Mouse (Mus musculus): Measurements from ENCODE around the gene Dnm3. TPM values are rescaled to one million over a fixed set of nuclear protein-coding genes. Genes with fewer than 3 reads are reported as not detected.

The Dnm3 gene
- polyA plus RNA-seq, 1 experiment from 2014 or later = 25.7 TPM

GRCm38 (mm10) chr1:162009086-162009485 lies 468.7 kb downstream of the Dnm3 start:
- no peak overlapping the region for H3K4me3 ChIP-seq
- 0 out of 2 replicates have a peak overlapping the region, but pooled peaks have one; percentile 6 for H3K4me2 ChIP-seq (replicated peaks)
- 59% methylated on average over 8 of the region's 8 CpGs for WGBS
- H3K9me3 ChIP-seq (replicated peaks) = no peaks in the 10 kb centered on the region
- no peaks in the 10 kb centered on the region for H3K27me3 ChIP-seq
- no peak overlapping the region for H3K9ac ChIP-seq
- H3K27ac ChIP-seq = peak overlapping the region; percentile 85
- ATAC-seq (ENCODE audit: low FRiP score) = no peak
- 0 out of 2 replicates have a peak, but pooled peaks cover 6% of the 10 kb centered on the region for H3K36me3 ChIP-seq
- peaks cover 21% of the 10 kb centered on the region for H3K4me1 ChIP-seq

- H3K27ac ChIP-seq = peak overlapping the region; percentile 85
Observed at GRCm38 (mm10) chr1:162008631-162009067, 469.2 kb downstream of the Dnm3 start.

GRCm38 (mm10) chr1:162008208-162008607 lies 469.6 kb downstream of the Dnm3 start:
- ATAC-seq (ENCODE audit: low FRiP score) = no peak
- no peaks in the 10 kb centered on the region for H3K27me3 ChIP-seq
- H3K36me3 ChIP-seq = 0 out of 2 replicates have a peak, but pooled peaks cover 6% of the 10 kb centered on the region
- H3K4me3 ChIP-seq = no peak overlapping the region
- WGBS = 45% methylated on average over 4 of the region's 4 CpGs
- H3K9me3 ChIP-seq (replicated peaks) = no peaks in the 10 kb centered on the region
- H3K4me1 ChIP-seq = peaks cover 26% of the 10 kb centered on the region
- H3K4me2 ChIP-seq (replicated peaks) = no peak overlapping the region
- peak overlapping the region; percentile 85 for H3K27ac ChIP-seq
- no peak overlapping the region for H3K9ac ChIP-seq

More at GRCm38 (mm10) chr1:162008631-162009067, 469.2 kb downstream of the Dnm3 start:
- Histone ChIP-seq H3K36me3 (0 out of 2 replicates have a peak, but pooled peaks cover 6% of the 10 kb centered on the region), H3K4me1 (peaks cover 25% of the 10 kb centered on the region), H3K9ac (no peak overlapping the region), H3K9me3 (replicated peaks) (no peaks in the 10 kb centered on the region), H3K4me2 (replicated peaks) (0 out of 2 replicates have a peak overlapping the region, but pooled peaks have one; percentile 11), H3K4me3 (no peak overlapping the region), H3K27me3 (no peaks in the 10 kb centered on the region)
- ATAC-seq (ENCODE audit: low FRiP score) = no peak
- WGBS = 43% methylated on average over 8 of the region's 8 CpGs

GRCm38 (mm10) chr1:162006109-162006508 lies 471.7 kb downstream of the Dnm3 start:
- Histone ChIP-seq H3K27ac (peak overlapping the region; percentile 45; the same call in 1 of the 2 replicates), H3K9ac (no peak overlapping the region), H3K36me3 (0 out of 2 replicates have a peak, but pooled peaks cover 6% of the 10 kb centered on the region), H3K4me1 (peaks cover 29% of the 10 kb centered on the region), H3K27me3 (no peaks in the 10 kb centered on the region), H3K9me3 (replicated peaks) (no peaks in the 10 kb centered on the region), H3K4me2 (replicated peaks) (no peak overlapping the region), H3K4me3 (no peak overlapping the region)
- WGBS = 80% methylated on average over 9 of the region's 9 CpGs
- no peak for ATAC-seq (ENCODE audit: low FRiP score)

GRCm38 (mm10) chr1:162004821-162005770 lies 472.7 kb downstream of the Dnm3 start:
- Histone ChIP-seq H3K4me1 (peaks cover 34% of the 10 kb centered on the region), H3K4me3 (no peak overlapping the region), H3K27ac (peak overlapping the region; percentile 85), H3K9me3 (replicated peaks) (no peaks in the 10 kb centered on the region), H3K27me3 (no peaks in the 10 kb centered on the region), H3K9ac (peak overlapping the region; percentile 38), H3K36me3 (no peaks in the 10 kb centered on the region), H3K4me2 (replicated peaks) (peak overlapping the region; percentile 30)
- ATAC-seq (ENCODE audit: low FRiP score) = peak; percentile 49
- 37% methylated on average over 23 of the region's 23 CpGs for WGBS

GRCm38 (mm10) chr1:162004518-162004780 lies 473.4 kb downstream of the Dnm3 start:
- Histone ChIP-seq H3K9me3 (replicated peaks) (no peaks in the 10 kb centered on the region), H3K36me3 (no peaks in the 10 kb centered on the region), H3K4me1 (peaks cover 37% of the 10 kb centered on the region), H3K9ac (no peak overlapping the region), H3K27ac (peak overlapping the region; percentile 85), H3K4me3 (no peak overlapping the region), H3K27me3 (no peaks in the 10 kb centered on the region), H3K4me2 (replicated peaks) (0 out of 2 replicates have a peak overlapping the region, but pooled peaks have one; percentile 30)
- WGBS = 42% methylated on average over 7 of the region's 7 CpGs
- ATAC-seq (ENCODE audit: low FRiP score) = no peak

GRCm38 (mm10) chr1:162003729-162004517 lies 473.9 kb downstream of the Dnm3 start:
- no peak overlapping the region for H3K9ac ChIP-seq
- no peak for ATAC-seq (ENCODE audit: low FRiP score)
- H3K4me3 ChIP-seq = no peak overlapping the region
- WGBS = 49% methylated on average over 14 of the region's 14 CpGs
- peak overlapping the region; percentile 85 for H3K27ac ChIP-seq
- peaks cover 37% of the 10 kb centered on the region for H3K4me1 ChIP-seq
- H3K27me3 ChIP-seq = no peaks in the 10 kb centered on the region
- H3K36me3 ChIP-seq = no peaks in the 10 kb centered on the region
- H3K4me2 ChIP-seq (replicated peaks) = no peak overlapping the region
- no peaks in the 10 kb centered on the region for H3K9me3 ChIP-seq (replicated peaks)

GRCm38 (mm10) chr1:162001328-162001727 lies 476.5 kb downstream of the Dnm3 start:
- 60% methylated on average over 8 of the region's 8 CpGs for WGBS
- Histone ChIP-seq H3K4me1 (peaks cover 34% of the 10 kb centered on the region), H3K4me2 (replicated peaks) (no peak overlapping the region), H3K27ac (peak overlapping the region; percentile 74), H3K4me3 (no peak overlapping the region), H3K36me3 (no peaks in the 10 kb centered on the region), H3K9me3 (replicated peaks) (no peaks in the 10 kb centered on the region), H3K27me3 (no peaks in the 10 kb centered on the region), H3K9ac (no peak overlapping the region)
- no peak for ATAC-seq (ENCODE audit: low FRiP score)

- Histone ChIP-seq H3K27me3 (no peaks in the 10 kb centered on the region), H3K4me2 (replicated peaks) (peak overlapping the region; percentile 41), H3K36me3 (no peaks in the 10 kb centered on the region), H3K9ac (peak overlapping the region; percentile 45; the same call in 1 of the 2 replicates), H3K4me1 (peaks cover 28% of the 10 kb centered on the region), H3K4me3 (no peak overlapping the region), H3K9me3 (replicated peaks) (no peaks in the 10 kb centered on the region), H3K27ac (peak overlapping the region; percentile 74)
- ATAC-seq (ENCODE audit: low FRiP score) = peak; percentile 93
- WGBS = 2% methylated on average over 4 of the region's 4 CpGs
Observed at GRCm38 (mm10) chr1:161999882-162000371, 477.9 kb downstream of the Dnm3 start.

GRCm38 (mm10) chr1:161999338-161999737 lies 478.5 kb downstream of the Dnm3 start:
- H3K4me2 ChIP-seq (replicated peaks) = 0 out of 2 replicates have a peak overlapping the region, but pooled peaks have one; percentile 1
- WGBS = 45% methylated on average over 5 of the region's 5 CpGs
- no peaks in the 10 kb centered on the region for H3K9me3 ChIP-seq (replicated peaks)
- peak overlapping the region; percentile 74 for H3K27ac ChIP-seq
- no peaks in the 10 kb centered on the region for H3K36me3 ChIP-seq
- peak overlapping the region; percentile 45 for H3K9ac ChIP-seq
- 0 out of 2 replicates have a peak, but pooled peaks have one; percentile 24 for ATAC-seq (ENCODE audit: low FRiP score)
- no peak overlapping the region for H3K4me3 ChIP-seq
- H3K4me1 ChIP-seq = peaks cover 22% of the 10 kb centered on the region
- H3K27me3 ChIP-seq = no peaks in the 10 kb centered on the region

- H3K9ac ChIP-seq = no peak overlapping the region
- peaks cover 16% of the 10 kb centered on the region for H3K4me1 ChIP-seq
- WGBS = 70% methylated on average over 4 of the region's 4 CpGs
- no peak overlapping the region; the same call in 1 of the 2 replicates for H3K27ac ChIP-seq
- no peaks in the 10 kb centered on the region for H3K27me3 ChIP-seq
- no peak for ATAC-seq (ENCODE audit: low FRiP score)
- no peak overlapping the region for H3K4me2 ChIP-seq (replicated peaks)
- H3K9me3 ChIP-seq (replicated peaks) = no peaks in the 10 kb centered on the region
- H3K4me3 ChIP-seq = no peak overlapping the region
- H3K36me3 ChIP-seq = no peaks in the 10 kb centered on the region
Observed at GRCm38 (mm10) chr1:161998781-161999180, 479.1 kb downstream of the Dnm3 start.

- H3K9ac ChIP-seq = no peak overlapping the region
- H3K4me2 ChIP-seq (replicated peaks) = no peak overlapping the region
- WGBS = 90% methylated on average over 7 of the region's 7 CpGs
- H3K36me3 ChIP-seq = no peaks in the 10 kb centered on the region
- H3K27me3 ChIP-seq = no peaks in the 10 kb centered on the region
- H3K9me3 ChIP-seq (replicated peaks) = no peaks in the 10 kb centered on the region
- H3K4me3 ChIP-seq = no peak overlapping the region
- peaks cover 3% of the 10 kb centered on the region; the same call in 1 of the 2 replicates for H3K4me1 ChIP-seq
- ATAC-seq (ENCODE audit: low FRiP score) = no peak
- no peak overlapping the region for H3K27ac ChIP-seq
Observed at GRCm38 (mm10) chr1:161992389-161992788, 485.4 kb downstream of the Dnm3 start.

Measured in hindbrain, embryonic 12.5 days (tissue).